Mouse (Mus musculus): Measurements from ENCODE around the gene Sp6. TPM values are rescaled to one million over a fixed set of nuclear protein-coding genes. Genes with fewer than 3 reads are reported as not detected.
A peak's percentile ranks its signal among the peaks of the same experiment; 100 is the strongest.

Sp6 gene
- polyA plus RNA-seq, 1 experiment = 0.64 TPM

DNA sequence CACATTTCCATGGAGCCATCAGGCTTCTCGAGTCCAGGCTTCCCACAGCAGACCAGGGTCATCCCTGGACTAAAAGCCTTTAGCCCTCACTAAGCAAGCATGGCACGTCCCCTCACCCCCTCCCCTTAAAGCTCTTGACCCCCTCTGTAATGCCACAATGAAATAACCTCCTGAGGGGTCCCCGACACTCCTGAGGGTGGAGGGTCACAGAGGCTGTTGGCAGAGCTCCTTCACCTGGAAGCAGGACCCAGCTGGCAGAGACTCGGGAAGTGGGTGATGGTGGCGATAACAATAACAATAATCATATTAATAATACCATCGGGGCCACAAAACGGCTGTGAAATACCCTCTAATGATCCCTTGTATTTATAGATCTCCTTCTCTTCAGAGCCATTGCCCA, 30.3 kb upstream of the Sp6 start, which contains the start of gene Sp2:
Gene Sp2, minus strand, starts transcription at position 101 of the 400 bp plus-strand sequence.
- DNase-seq (ENCODE audit: low read depth) = no peak
- TF ChIP-seq POLR2A (IDR thresholded peaks at IDR 0.05; ENCODE audit: borderline replicate concordance, extremely low read depth, insufficient read depth, insufficient read length, poor library complexity, severe bottlenecking) (no peak), CTCF (IDR thresholded peaks at IDR 0.05; ENCODE audit: borderline replicate concordance, extremely low read depth, insufficient read depth, insufficient read length) (no peak)

DNA sequence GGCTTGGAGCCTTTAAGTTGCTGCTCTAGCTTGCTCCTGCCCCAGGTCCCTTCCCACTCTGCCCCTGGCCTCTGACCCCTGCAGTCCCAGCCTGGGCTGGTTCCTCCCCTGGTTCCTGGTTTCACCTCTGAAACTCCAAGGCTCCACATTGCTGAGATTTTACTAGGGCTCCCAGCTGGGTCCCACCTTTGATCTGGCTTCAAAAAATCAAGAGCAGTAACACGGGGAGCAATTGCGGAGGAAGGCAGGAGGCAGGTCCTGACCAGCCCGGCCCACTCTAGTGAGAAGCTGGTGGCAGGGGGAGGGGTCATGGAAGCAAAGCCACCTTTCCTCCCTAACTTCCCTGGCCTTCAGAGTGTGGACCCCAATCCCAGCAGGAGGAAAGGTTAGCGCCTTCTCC, 28.3 kb upstream of the Sp6 start:
- no peak for TF ChIP-seq POLR2A (IDR thresholded peaks at IDR 0.05; ENCODE audit: borderline replicate concordance, extremely low read depth, insufficient read depth, insufficient read length, poor library complexity, severe bottlenecking)
- no peak for TF ChIP-seq CTCF (IDR thresholded peaks at IDR 0.05; ENCODE audit: borderline replicate concordance, extremely low read depth, insufficient read depth, insufficient read length)
- DNase-seq (ENCODE audit: low read depth) = no peak

DNA sequence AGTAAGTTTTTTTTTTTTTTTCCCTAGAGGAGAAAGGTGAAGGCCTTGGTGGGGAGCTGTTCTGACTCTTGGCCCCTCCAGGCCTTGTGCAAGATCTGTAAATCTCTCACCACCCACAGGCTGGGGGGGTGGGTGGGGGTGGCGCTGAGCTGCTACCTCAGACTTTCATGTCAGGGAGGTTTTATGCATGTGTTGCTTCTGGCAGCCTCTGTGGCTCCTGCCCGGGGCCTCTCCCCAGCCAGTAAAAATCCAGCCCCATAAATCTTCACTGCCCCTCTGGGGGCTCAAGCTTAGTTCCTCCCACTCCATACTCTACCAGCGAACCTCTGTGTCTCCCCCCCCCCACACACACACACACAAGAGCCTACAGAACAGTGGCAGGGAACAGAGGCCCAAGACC, 26.7 kb upstream of the Sp6 start:
- no peak for DNase-seq (ENCODE audit: low read depth)
- TF ChIP-seq POLR2A (IDR thresholded peaks at IDR 0.05; ENCODE audit: borderline replicate concordance, extremely low read depth, insufficient read depth, insufficient read length, poor library complexity, severe bottlenecking) = no peak
- no peak for TF ChIP-seq CTCF (IDR thresholded peaks at IDR 0.05; ENCODE audit: borderline replicate concordance, extremely low read depth, insufficient read depth, insufficient read length)

DNA sequence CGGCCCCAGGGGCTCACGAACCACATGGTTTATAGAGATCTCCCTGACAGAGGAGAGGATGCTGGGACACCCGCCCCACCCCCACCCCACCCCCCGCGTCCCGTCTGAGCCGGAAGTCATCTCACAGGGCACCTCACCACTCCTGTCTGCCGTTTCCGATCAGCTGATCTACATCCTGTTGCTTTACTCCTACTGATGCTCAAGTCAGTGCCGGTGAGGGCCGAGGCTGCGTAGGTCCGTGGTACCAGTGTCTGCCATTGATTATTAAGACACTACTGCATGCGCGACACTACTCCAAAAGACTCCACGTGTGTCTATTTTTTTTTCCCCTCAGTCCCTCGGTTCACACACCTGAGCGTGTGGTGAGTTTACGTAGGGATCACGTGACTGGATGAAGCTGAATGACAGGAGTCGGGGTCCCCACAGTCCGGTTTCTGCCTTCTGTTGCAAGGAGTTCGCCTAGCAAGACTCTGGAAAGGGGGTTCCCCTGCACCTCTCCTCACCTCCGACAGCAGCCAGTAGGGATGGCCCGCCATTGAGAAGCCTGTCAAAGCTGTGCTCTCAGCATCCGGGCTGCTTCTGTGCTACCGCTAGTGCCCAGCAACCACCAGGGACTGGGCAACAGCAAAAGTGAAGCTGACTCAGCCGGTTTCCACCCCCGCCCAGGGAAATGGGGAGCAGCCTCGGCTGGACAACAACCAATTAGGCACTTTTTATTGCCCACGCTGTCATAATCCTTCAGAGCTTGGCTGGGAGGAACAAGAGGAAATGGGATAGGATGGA, 25.1 kb upstream of the Sp6 start:
- DNase-seq (ENCODE audit: low read depth) = peak; percentile 74
- no peak for TF ChIP-seq CTCF (IDR thresholded peaks at IDR 0.05; ENCODE audit: borderline replicate concordance, extremely low read depth, insufficient read depth, insufficient read length)
- TF ChIP-seq POLR2A (IDR thresholded peaks at IDR 0.05; ENCODE audit: borderline replicate concordance, extremely low read depth, insufficient read depth, insufficient read length, poor library complexity, severe bottlenecking) = no peak

DNA sequence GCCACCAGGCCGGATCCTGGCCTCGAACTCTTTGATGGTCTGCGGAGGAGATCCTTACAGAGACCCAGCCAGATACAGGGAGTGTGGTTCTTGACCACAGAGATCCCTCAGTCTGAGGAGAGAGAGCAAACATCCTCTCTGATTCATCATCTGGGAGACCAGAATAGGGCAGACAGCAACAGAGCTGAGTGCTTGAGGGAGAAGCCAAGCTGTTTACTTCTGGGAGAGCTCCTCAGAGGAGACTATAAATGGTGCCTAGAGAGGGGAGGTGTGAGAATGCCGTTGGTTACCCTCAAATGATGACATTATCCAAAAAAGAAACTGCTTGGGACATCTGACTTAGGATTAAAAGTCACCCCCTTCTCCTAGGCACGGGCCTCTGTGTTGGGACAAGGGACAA, 21.7 kb upstream of the Sp6 start:
- DNase-seq (ENCODE audit: low read depth) = no peak
- TF ChIP-seq CTCF (IDR thresholded peaks at IDR 0.05; ENCODE audit: borderline replicate concordance, extremely low read depth, insufficient read depth, insufficient read length) (no peak), POLR2A (IDR thresholded peaks at IDR 0.05; ENCODE audit: borderline replicate concordance, extremely low read depth, insufficient read depth, insufficient read length, poor library complexity, severe bottlenecking) (no peak)

DNA sequence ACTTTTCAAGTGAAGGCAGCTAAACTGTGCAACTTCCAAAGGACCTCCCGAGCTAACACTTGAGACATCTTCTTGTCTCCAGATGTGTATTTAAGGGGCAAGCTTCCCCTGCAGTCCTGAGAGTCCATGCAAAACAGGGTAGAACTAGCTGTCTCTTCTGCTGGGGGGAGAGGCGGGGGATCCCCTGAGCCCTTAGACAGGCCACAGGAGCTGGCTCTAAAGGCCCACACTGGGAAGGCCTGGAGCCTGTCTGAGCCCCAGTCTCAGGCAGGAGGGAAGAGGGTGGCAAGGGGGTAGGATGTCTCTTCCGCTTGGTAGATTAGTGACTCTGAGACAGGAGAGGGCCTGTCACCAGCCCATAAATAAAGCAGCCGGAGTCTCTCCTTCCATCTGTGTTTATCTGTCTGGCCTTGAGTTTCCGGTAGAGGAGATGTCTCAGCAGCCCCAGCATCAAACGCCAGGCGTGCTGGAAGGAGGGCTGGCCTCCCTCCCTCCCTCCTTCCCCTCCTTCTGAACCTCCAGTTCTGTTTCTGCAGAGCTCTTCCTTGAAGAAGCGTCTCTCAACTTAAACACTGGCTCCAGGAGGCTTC, 20.4 kb upstream of the Sp6 start:
- DNase-seq (ENCODE audit: low read depth) = no peak
- TF ChIP-seq CTCF (IDR thresholded peaks at IDR 0.05; ENCODE audit: borderline replicate concordance, extremely low read depth, insufficient read depth, insufficient read length) (no peak), POLR2A (IDR thresholded peaks at IDR 0.05; ENCODE audit: borderline replicate concordance, extremely low read depth, insufficient read depth, insufficient read length, poor library complexity, severe bottlenecking) (no peak)

DNA sequence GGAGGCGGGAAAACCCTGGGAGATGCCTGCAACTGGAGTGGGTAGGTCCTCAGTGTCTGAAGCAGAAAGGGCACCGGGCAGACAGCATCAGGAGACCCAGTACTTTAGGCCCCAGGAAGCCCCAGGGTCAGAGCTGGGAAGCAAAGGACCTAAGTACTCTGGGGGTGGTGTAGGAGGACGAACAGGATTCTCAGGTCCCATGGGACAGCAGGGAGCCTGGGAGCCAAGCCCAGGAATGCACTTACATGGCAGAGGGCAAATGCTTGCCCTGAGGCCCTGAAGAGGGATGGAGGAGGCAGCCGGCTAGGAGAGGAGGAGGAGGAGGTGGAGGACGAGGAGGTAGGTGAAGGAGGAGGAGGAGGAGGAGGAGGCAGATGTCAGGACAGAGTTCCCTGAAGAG, 18.2 kb upstream of the Sp6 start:
- no peak for DNase-seq (ENCODE audit: low read depth)
- TF ChIP-seq CTCF (IDR thresholded peaks at IDR 0.05; ENCODE audit: borderline replicate concordance, extremely low read depth, insufficient read depth, insufficient read length) = no peak
- TF ChIP-seq POLR2A (IDR thresholded peaks at IDR 0.05; ENCODE audit: borderline replicate concordance, extremely low read depth, insufficient read depth, insufficient read length, poor library complexity, severe bottlenecking) = no peak

DNA sequence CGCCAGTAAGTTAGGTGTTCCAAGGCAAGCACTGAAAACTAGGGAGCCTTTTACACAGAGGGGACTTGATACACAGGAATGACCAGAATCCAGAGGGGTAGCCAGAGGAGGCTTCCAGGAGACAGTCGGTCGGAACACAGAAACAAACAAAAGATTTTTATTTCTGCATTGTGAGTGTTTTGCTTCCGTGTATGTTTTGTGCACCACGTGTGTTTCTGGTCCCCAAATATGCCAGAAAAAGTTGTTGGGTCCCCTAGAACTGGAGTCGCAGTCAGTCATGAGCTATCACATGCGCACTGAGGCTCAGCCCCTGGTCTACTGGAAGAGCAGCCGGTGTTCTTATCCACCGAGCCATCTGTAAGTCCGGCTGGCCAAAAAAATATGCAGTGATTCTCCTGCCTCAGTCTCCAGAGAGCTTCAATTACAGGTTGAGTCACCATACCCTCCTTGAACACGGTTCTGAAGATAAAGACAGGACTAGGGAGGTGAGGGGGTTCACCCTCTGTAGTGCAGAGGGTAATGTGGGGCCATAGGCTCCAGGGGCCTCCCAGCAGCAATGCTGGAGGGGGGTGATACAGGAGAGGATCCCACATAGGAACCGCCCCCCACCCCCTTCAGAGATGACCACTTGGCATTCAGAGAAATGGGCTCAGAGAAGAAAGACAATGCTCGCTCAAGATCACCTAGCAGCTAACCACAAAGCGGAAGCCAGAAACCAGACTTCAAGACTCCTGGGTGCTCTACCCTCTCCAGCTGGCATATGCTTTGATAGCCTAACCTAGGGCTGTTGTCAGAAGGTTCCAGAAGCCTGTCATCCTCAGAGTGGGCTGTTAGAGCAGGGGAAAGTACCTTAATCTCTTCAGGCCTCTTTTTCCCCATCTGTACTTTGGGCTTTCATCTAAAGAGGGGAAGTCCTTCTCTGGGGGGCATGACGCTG, 17.1 kb upstream of the Sp6 start:
- no peak for DNase-seq (ENCODE audit: low read depth)
- TF ChIP-seq CTCF (IDR thresholded peaks at IDR 0.05; ENCODE audit: borderline replicate concordance, extremely low read depth, insufficient read depth, insufficient read length) (no peak), POLR2A (IDR thresholded peaks at IDR 0.05; ENCODE audit: borderline replicate concordance, extremely low read depth, insufficient read depth, insufficient read length, poor library complexity, severe bottlenecking) (no peak)

DNA sequence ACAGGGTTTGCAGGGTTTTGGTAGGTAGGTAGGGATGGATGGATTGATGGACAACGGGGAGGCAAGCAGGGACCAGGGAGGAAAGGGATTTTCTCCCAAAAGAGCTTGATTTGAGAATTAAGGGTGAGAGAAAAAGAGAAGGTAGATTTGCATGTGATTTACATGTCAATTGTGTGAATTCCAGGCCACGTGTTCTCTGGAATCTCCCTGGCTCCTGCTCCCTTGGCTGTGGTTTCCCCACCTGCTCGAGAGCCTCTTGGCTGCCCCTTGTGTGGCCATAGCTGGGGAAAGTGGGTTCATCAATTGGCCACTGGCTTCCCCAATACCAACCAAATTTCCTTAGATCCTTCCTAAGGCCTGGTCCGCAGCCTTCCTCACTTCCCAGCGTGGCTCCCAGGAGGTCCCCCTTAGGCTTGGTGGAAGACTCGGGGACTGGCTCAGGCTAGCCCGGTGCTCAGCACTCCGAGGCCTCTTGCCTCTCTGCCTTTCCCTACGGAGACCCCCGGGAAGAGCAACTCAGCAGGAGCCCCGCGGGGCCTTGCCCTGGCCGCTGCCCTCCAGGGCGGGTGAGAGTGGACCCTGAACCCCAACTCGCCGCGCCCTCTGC, 16.3 kb upstream of the Sp6 start:
- TF ChIP-seq CTCF (IDR thresholded peaks at IDR 0.05; ENCODE audit: borderline replicate concordance, extremely low read depth, insufficient read depth, insufficient read length) = no peak
- TF ChIP-seq POLR2A (IDR thresholded peaks at IDR 0.05; ENCODE audit: borderline replicate concordance, extremely low read depth, insufficient read depth, insufficient read length, poor library complexity, severe bottlenecking) = no peak
- peak; percentile 76 for DNase-seq (ENCODE audit: low read depth)

DNA sequence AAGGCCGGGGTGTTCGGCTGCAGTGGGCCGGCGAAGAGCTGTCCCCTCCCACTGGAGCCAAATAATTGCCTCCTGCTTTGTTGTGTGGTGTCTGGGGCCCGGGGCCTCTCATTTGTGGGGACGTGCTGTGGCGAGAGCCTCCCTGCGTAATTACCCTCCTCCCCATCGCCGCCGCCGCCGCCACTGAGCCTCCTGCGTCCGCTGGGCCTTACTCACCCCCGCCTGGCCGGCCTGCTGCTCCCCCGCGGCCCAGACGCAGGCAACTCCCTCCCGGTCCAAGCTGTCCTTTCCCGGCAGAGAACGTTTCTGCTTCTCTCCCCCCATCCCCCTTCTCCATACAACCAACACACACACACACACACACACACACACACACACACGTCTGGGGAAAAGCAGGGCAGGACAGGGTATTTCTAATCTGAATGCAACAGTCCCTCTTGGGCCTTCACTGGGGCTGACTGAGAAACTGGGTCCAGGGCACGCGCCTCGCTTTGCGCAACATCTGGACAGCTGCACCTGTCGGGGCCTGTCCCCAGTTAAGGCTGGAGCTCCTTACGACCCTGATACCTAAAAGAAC, 15.7 kb upstream of the Sp6 start:
- peak; percentile 74 for DNase-seq (ENCODE audit: low read depth)
- no peak for TF ChIP-seq CTCF (IDR thresholded peaks at IDR 0.05; ENCODE audit: borderline replicate concordance, extremely low read depth, insufficient read depth, insufficient read length)
- TF ChIP-seq POLR2A (IDR thresholded peaks at IDR 0.05; ENCODE audit: borderline replicate concordance, extremely low read depth, insufficient read depth, insufficient read length, poor library complexity, severe bottlenecking) = no peak
